Mouse (Mus musculus): ENCODE results near the gene Ndufs2.

Ndufs2 gene

DNA sequence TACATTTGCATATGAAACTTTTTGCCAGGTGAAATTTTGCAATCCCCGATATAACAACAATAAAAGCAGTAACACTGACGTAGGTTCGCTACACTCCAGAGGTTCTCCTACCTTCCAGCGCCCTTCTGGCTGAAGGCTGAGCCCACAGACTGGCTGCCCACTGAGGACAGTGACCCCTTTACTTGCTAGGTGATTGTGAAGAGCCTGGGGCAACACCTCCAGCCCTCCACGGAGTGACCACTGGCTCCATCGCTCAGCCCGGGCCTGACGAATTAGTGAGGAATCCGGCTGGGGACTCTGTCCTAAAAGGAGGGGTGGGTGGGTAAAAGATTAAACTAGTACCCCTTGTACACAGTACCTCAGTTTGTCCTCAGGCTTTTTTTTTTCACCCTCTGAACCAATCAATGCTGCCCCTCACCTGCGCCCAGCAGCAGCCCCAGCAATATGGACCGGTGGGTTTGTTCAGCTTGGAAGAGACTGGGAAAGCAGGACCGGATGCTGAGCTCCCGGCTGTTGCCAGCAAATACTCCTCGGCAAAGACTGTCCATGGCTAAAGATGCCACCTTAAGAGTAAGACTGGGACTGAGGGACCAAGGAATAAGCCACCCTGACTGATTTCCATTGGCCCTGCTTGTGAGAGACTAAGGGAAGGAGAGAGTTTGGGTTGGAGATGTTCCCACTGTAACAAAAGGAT lies 28.0 kb upstream of the Ndufs2 start:
- no peak for DNase-seq (ENCODE audit: low read depth)

DNA sequence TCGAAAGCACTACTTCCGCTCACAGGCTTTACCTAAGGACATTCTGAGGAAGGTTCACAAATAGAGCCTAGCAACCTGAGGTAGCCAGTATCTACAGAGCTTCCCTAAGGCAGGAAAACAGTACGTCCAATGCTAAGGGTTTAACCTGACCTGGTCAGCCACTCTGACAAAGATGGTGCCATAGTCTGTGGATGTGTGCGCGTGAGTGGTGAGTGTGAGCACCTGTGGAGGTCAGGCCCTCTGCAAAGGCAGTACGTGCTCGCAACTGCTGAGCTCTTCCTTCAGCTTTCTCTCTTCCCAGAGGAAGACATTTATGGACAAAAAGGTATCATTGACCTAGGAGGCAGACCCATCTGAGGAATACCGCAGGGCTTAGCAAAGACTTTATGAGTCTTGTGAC lies 27.2 kb upstream of the Ndufs2 start:
- DNase-seq (ENCODE audit: low read depth) = no peak

DNA sequence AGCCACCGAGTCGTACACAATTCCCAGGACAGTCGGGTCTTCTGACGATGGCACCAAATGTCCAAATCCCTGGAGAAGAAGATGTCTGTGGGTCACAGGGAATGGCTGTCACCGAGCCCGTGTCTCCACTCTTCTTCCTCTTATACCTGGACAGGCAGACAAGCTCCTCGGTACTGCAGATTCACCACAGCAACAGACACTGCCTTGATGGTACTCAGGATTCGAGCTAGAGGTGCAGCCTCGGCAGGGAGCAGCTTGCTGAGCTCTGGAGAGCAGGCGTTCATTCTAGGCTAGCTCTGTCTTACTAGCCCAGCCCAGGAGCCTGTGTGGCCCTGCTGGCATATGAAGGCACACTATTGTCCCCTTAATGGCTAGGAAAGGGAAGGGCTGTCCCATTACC lies 26.5 kb upstream of the Ndufs2 start:
- no peak for DNase-seq (ENCODE audit: low read depth)

DNA sequence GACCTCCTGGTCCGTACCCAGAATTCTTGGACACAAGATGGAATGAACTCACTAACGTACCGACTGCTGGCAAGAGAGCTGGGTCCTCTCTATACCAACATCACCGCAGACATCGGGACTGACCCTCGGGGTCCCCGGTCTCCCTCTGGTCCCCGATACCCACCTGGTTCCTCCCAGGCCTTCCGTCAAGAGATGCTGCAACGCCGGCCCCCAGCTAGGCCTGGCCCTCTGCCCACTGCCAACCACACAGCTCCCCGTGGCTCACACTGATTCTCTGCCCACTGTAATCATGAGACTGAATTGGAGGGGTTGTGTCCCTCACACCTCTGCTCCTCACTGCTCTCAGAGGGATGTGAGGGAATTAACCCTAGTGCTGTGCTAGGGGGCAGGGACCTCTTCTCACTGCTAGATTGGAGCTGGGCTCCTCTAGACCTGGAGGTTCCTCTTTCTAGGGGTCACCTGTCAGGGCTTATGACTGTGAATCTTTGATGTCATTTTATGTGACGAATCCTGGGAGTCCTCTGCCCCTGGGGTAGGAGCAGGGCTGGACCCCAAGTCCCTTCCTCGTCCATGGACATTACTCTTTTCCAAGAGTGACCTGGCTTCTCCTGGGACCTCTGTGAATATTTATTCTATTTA lies 25.0 kb upstream of the Ndufs2 start:
- no peak for DNase-seq (ENCODE audit: low read depth)

DNA sequence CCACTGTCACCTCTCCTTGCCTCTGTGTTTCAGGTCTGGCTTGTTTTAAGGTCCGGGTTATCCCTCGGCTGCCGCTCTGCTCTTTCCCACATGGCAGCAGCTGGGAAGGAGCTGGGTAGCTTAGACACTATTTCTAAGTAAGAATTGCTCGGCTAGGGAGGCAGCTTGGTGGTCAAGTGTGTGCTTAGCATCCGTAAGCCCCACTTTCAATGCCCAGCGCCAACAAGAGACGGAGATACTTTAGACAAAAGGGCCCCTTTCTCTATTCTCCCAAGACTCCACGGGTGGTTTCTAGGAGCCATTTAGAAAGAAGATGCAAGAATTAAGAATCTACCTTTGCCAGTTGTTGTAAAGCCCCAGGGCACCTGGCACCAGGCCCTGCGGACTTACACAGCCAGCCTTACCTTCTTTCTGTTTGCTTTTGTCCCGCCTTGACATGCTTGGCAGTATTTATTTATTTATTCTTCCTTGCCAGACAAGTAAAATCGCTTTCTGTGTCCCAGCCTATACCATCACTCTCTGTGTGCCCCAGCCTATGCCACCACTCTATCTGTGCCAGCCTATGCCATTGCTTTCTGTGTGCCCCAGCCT lies 24.1 kb upstream of the Ndufs2 start:
- DNase-seq (ENCODE audit: low read depth) = no peak

DNA sequence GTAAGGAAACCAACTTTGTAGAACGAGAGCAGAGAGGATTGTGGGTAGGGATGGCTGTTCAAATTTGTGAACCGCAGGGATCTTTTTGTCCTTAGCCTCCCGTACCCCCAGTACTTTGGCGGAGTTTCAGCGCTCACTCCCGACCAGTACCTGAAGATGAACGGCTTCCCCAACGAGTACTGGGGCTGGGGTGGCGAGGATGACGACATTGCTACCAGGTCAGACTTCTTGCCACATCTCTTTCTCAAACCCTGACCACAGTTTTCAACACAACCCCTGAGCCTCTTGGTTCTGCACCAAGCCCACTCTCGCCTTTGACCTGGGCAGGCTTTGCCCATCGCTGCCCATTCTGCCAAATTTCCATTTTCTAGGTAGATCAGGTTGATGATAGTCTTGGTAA lies 23.0 kb upstream of the Ndufs2 start:
- DNase-seq (ENCODE audit: low read depth) = no peak

DNA sequence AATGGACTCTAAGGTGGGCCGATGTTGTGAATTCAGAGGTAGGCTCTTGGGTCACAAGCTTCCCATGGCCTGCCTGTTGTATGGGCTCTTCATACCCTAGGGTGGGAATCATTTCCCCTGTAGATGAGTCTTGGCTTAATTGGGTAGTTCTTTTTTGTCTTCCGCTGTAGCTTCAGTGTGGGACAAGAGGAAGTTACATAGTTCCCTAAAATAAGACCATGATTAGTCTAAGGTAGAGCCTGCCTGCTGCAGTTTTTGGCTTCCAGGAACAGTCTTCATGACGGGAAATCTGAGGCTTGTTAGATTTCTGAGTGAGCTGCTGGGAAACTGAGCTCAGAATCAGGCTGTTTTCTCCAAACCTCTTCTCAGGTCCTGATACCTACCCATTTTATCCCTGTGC lies 20.9 kb upstream of the Ndufs2 start:
- DNase-seq (ENCODE audit: low read depth) = no peak

DNA sequence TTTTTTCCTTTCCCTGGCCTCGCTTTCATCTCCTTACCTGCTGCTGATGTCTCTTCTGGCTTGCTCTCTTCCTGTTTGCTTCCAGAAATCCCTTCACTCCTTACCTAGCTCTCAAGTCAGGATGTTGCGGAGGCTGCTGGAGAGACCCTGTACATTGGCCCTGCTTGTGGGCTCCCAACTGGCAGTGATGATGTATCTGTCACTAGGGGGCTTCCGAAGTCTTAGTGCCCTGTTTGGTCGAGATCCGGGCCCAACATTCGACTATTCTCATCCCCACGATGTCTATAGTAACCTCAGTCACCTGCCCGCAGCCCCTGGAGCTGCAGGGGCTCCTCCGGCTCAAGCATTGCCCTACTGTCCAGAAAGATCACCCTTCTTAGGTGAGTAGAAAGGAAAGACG lies 20.4 kb upstream of the Ndufs2 start:
- no peak for DNase-seq (ENCODE audit: low read depth)

DNA sequence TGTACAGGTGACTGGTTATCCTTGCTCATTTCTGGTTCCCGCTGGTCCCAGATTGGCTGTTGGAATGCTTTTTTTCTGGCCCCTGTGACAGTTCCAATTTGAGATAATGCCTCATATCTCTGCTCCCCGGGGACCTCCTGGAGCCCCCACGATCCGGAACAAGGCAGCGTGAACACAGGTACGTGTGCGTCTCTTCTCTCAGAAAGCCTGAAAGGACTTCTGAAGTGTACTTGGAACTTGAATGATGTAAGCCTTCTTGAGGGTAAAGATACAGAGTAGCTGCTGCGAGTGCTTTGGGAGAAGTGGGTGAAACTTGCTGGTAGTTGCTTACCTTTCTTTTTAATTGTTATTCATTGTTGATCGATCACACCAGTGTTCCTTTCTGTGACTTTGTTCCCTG lies 20.0 kb upstream of the Ndufs2 start:
- DNase-seq (ENCODE audit: low read depth) = no peak

DNA sequence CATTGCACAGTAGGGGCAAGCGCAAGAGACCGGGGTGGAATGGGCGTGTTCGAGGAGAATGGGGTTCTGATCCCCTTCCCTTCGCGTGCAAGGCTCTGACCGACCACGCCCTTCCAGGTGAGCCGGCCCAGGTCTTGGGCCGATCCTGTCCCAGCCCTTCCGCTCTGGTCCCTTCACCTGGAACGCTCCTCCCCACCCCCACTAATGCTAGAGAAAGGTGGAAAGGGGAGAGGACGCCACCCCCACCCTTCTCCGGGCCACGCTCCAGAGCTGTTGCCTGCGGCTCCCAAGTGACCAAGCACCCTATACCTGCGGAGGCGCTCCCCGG lies 19.3 kb upstream of the Ndufs2 start:
- DNase-seq (ENCODE audit: low read depth) = no peak

DNA sequence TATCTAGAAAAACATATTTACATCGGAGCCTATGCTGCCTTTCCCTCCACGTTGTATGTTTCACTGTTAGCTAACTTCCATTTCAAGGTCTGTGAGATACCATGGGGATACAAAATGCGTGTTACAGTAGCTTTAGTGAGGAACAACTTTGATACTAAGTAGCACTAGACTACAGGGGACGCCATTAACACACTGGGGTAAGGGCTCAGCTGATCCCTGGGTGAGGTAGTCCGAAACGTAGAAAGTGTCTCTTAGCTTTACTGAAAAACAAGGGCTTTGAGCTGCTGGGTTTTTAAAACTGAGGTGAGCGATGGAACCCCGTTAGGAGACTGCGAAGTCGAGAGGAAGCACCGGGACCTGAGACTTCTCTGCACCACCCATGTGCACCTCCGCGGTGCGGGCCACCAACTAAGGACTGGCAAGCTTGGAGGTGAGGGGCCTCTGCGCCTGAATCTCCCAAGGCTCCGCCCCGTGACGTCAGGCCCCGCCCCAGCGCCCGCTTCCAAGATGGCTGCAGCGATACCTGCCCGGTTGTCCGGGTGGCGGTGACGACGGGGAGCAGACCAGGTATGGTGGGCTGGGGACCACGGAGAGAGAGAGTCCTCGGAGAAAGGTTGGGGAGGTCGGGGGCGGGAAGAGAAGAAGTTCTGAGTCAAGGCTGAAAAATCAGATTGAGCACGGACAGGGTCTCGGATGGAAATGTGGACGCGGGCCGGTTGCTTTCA lies 18.8 kb upstream of the Ndufs2 start, which contains the start of gene B4galt3:
Gene B4galt3 (plus strand): TSS at position 481 of the 725 bp plus-strand sequence.
- DNase-seq (ENCODE audit: low read depth) = peak; percentile 85

DNA sequence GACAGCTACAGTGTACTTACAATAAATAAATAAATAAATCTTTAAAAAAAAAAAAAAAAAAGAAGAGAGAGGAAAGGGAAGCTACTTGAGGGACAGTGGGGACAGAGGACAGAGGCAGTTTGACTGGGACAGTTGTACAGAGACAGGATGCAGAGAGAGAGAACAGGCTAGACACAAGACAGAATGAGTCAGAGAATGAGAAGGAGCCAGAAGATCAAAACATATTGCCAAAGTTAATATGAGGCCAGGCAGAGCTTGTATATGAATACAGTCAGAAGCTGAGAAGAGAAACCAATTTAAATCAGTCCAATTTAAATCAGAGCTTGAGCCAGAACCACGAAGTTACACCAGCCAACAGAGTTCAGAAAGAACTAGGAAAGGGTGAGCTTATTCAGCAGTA lies 17.2 kb upstream of the Ndufs2 start:
- no peak for DNase-seq (ENCODE audit: low read depth)

DNA sequence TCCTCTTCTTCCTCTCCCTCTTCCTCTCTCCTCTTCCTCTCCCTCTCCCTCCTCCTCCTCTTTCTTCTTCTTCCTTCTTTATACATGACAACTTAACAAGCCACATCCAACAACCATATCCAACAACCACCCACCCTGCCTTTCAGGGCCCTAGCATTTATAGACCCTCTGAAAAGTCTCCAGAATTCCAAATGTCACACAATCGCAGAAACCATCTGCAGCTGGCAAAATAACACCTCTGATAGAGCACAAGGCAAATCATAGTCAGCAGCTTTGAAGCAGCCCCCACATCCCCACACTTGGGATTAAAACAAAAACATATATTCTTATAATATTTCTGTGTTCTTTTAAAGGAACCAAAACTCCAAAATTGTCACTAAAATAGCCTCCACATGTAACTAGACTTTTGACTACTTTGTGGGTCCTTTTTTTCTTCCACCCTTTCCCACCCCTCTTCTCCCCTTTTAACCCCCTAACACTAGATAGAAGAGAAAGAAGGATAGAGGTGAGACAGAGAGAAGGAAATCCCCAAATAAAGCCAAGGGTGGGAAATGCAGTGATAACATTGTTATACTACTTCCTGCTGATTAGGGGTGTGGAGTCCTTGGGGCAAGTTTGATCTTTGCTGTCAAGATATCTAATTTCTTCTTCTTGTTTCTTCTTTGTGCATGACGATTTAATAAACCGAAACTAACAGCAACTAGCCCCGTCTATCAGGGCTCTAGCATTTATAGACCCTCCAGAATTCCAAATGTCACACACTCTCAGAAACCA lies 15.0 kb upstream of the Ndufs2 start:
- DNase-seq (ENCODE audit: low read depth) = no peak

DNA sequence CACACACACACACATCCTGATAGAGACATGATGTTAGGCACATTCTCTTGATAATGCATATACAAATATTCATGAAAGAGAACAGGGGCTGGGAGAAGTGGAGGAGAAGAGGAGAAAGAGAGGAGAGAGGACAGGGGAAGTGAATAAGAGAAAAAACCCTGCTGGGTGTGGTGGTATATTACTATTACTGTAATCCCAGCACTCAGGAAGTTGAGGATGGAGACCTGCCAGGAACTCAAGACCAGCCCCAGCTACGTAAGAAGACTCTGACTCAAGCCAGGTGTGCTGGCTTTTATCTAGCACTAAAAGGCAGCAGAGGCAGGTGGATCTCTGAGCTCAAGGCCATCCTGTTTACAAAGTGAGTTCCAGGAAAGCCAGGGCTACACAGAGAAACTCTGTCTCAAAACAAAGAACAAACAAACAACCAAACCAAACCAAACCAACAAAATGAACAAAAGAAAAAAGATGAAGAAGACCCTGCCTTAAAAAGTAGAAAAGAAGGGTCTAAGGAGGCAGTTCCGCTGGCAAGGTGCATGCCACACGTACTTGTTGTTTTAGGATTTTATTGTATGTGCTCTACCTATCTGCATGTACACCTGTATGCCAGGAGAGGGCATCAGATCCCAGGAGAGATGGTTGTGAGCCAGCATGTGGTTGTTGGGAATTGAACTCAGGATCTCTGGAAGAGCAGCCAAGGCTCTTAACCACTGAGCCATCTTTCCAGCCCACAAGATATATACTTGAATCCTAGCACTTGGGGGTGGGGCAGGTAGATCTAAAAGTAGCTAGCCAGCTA lies 12.7 kb upstream of the Ndufs2 start:
- DNase-seq (ENCODE audit: low read depth) = no peak

DNA sequence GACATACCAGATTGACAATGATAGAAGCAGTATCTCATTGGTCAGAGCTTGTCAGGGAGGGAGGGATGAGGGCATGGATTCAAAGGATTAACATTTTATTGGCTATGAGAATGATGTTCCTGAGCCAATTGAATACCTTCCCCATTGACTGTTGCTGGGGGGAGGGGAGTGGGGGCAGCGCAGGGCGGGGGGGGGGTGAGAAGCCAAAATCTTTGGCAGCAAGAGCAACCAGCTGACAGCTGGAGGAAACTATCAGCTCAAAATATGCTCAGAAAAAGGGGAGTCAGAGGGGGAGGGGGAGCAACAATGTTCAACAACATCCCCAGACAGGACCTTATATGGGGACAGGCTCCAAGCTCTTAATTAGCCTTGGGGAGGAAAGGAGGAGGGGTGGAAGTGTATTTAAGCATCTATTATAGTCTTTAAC lies 12.0 kb upstream of the Ndufs2 start:
- DNase-seq (ENCODE audit: low read depth) = no peak

DNA sequence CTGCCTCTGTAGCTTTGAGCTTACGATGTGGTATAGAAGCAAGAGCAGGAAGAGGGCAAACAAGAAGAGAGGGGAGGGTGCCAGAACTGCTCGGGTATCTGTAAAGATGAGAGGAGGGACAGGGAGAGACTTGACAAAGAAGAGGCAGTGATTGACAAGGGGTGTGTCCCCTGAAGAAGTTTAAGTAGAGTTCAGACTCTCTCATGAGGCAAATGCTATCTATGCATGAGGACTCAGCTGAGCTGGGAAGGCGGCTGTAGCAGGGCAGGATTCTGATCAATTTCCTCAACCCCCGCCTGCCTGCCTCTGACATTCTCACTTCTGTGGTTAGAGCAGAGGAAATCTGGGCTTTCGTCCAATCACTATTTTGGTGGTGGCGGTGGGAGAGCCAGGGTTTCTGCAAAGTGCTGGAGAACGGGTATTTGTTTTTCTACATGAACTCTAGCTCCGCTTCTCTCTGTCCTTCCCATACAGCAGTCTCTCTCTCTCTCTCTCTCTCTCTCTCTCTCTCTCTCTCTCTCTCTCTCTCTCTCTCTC lies 11.5 kb upstream of the Ndufs2 start:
- DNase-seq (ENCODE audit: low read depth) = no peak

DNA sequence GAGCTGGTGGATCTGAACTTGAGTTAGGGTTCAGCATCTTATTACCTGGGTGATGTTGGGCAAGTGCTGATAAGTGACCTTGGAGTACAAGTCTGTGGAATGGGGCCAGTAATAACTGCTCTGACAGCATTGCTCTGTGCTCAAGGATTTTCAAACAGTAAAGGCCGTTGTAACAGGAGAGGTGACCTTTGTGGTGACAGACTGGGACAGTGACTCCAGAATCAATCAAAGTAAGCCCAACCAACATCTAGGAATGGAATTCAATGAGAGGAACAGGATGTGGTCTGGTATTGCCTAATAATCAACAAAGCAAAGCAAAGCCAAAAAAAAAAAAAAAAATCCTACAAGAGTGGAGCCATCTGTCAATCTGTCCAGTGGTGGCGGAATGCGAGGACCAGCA lies 9.1 kb upstream of the Ndufs2 start:
- no peak for DNase-seq (ENCODE audit: low read depth)

DNA sequence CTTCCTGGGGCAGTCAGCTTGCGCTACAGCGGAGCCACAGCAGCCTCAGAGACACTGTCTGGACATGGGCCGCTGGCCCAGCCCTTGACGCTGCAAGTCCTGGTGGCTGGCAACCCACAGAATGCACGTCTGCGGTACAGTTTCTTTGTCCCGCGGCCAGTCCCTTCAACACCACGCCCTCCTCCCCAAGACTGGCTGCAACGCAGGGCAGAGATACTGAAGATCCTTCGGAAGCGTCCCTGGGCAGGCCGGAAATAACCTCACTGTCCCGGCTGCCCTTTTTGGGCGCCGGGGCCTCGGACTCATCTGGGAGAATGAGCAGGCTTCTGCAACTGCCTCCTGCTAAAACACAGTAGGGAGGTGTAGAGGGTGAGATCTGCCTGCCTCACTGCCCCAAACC lies 7.7 kb upstream of the Ndufs2 start:
- DNase-seq (ENCODE audit: low read depth) = no peak

DNA sequence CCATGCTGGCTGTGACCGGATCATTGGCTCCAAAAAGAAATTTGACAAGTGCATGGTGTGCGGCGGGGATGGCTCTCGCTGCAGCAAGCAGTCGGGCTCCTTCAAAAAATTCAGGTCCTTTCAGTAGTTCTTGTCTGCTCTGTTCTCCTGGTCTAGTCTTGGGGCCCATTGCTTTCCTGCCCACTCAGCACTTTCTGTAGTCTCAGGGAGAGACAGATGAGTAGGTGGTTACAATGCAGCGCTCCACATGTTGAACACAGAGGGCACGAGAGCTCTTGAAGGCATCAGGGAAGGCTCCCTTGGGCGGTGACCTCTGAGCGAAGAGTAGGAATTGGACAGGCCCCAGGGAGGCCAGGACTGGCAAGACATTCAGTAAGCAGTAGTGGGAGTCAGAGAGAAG lies 6.6 kb upstream of the Ndufs2 start:
- no peak for DNase-seq (ENCODE audit: low read depth)

DNA sequence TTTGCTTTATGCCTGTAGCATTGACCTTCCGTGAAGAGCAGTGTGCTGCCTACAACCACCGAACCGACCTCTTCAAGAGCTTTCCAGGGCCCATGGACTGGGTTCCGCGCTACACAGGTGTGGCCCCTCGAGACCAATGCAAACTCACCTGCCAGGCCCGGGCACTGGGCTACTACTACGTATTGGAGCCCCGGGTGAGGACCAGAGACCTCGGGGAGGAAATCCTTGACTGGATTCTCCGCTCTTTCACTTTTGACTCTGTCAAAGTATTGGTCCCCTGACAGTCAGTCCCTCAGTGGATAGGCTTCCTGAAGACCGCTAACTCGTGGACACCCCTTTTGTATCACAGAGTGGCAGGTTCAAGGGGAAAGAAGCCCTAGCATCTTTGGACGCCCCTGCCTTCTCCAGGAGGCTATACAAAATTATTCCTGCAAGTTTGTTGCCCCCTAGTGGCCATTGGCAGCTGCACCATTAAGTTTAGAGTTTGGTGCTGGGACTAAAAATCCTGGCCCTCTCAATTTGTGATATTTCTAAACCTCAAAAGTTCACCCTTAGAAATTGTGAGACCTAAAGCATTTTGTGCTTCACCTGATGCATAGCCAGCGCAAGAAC lies 5.9 kb upstream of the Ndufs2 start:
- DNase-seq (ENCODE audit: low read depth) = no peak
